Comparison of ENCODE assay signal across 21 mouse cellular contexts in genomic region chr16:97158279-97158678, GRCm38 (mm10). TPM values are rescaled to one million over a fixed set of nuclear protein-coding genes. Genes with fewer than 3 reads are reported as not detected.
A peak's percentile ranks its signal among the peaks of the same experiment; 100 is the strongest.
DNase-seq lines count a peak whose midpoint lies in the region; ATAC-seq lines count a peak whose summit lies in the region.
"Had no signal": no experiment of that assay in that cellular context is flagged by ENCODE, and none has a peak within 500 bp of the region (broad histone marks: within the 10 kb centered on the region; RNA-seq: fewer than 3 reads in every experiment).

No protein-coding gene starts in this region.

- intact Hi-C loops in heart, postnatal 25 days (cut with DNase I), result no loop called here

- DNase-seq in heart, adult 11 months, result peak; percentile 4
- no peak for DNase-seq in heart, postnatal 25 days (ENCODE audit: low spot score)
- peak; percentile 38 for DNase-seq in 3T3-L1 (ENCODE audit: low read depth, low spot score)
- DNase-seq in Muller cell, postnatal 12 days (ENCODE audit: inconsistent ontology term), result peak; percentile 20
- DNase-seq in retina, embryonic 14.5 days (ENCODE audit: low spot score), result peak; percentile 51
- no peak for DNase-seq in kidney, adult 8-10 months
- DNase-seq: adrenal gland, adult 2 months; adrenal gland, postnatal 36 days; cerebellum, adult 18-20 months; cerebellum, adult 9-11 months; cerebellum, postnatal 36 days; gastrocnemius, adult 2 months; gastrocnemius, postnatal 25 days; heart, postnatal 4 days had no signal

- ATAC-seq in megakaryocyte progenitor cell, adult 5-6 weeks (replicated peaks; ENCODE audit: poor library complexity), result no peak
- ATAC-seq: activated CD4-positive, CD25-positive, alpha-beta regulatory T cell, adult 4 months; forebrain, embryonic 16.5 days; hindbrain, embryonic 16.5 days; inflammation-experienced regulatory T-cells, adult 6 months; Patski had no signal

RNA-seq across cellular contexts. Expression of gene Dscam, which starts 12.3 kb away (rescaled TPM):
- total RNA-seq in heart, postnatal 25 days (2021), result not detected
- 0.15 TPM in 1 of 2 replicates, not detected in the other for total RNA-seq in megakaryocyte progenitor cell, adult 5-6 weeks (2015)
- 0.07 TPM in 1 of 2 replicates, not detected in the other for total RNA-seq in megakaryocyte progenitor cell, adult 5-6 weeks (2017)
- total RNA-seq: adrenal gland, adult 2 months; gastrocnemius, adult 2 months; gastrocnemius, postnatal 25 days; MEL had no signal

Comparison
In these comparisons a context has a peak if more than half of its experiments do, and no peak if none do; other contexts are left out.
1. DNase-seq: peak in heart, adult 11 months (single experiment), 3T3-L1 (single experiment), Muller cell, postnatal 12 days (single experiment) and retina, embryonic 14.5 days (single experiment); none in heart, postnatal 25 days (single experiment) and kidney, adult 8-10 months (0 of 2).